Mouse (Mus musculus): ENCODE data around the gene Vwa8. TPM values are rescaled to one million over a fixed set of nuclear protein-coding genes. Genes with fewer than 3 reads are reported as not detected.

Vwa8 gene
- polyA plus RNA-seq, 1 experiment from 2014 or later = 13.3 TPM

- Histone ChIP-seq H3K9ac (ENCODE audit: low read length) (no peak overlapping the region), H3K4me2 (ENCODE audit: low read length) (no peak overlapping the region), H3K27me3 (replicated peaks; ENCODE audit: control insufficient read depth, insufficient read depth, low read length) (no peaks in the 10 kb centered on the region), H3K4me3 (ENCODE audit: low read depth, low read length) (no peak overlapping the region), H3K27ac (ENCODE audit: low read depth) (no peak overlapping the region), H3K9me3 (ENCODE audit: control insufficient read depth, low read length) (peaks cover 6% of the 10 kb centered on the region), H3K36me3 (ENCODE audit: control insufficient read depth, insufficient read depth, low read length) (0 out of 2 replicates have a peak, but pooled peaks cover 7% of the 10 kb centered on the region), H3K4me1 (replicated peaks; ENCODE audit: control insufficient read depth, insufficient read depth, low read length) (0 out of 2 replicates have a peak, but pooled peaks cover 3% of the 10 kb centered on the region)
- 93% methylated on average over 12 of the region's 12 CpGs for WGBS
- DNase-seq (ENCODE audit: low spot score) (no peak), ATAC-seq (replicated peaks; ENCODE audit: low FRiP score, low TSS enrichment, low read depth) (no peak)
Measured at GRCm38 (mm10) chr14:79097181-79097580, 248.3 kb downstream of the Vwa8 start.

GRCm38 (mm10) chr14:79106655-79107515, 258.0 kb downstream of the Vwa8 start:
- peak; percentile 53; the same call in 1 of the 2 replicates for ATAC-seq (replicated peaks; ENCODE audit: low FRiP score, low TSS enrichment, low read depth)
- H3K27ac ChIP-seq (ENCODE audit: low read depth) = no peak overlapping the region
- H3K4me2 ChIP-seq (ENCODE audit: low read length) = no peak overlapping the region; the same call in 1 of the 2 replicates

GRCm38 (mm10) chr14:79109375-79109774, 260.5 kb downstream of the Vwa8 start:
- Histone ChIP-seq H3K27ac (ENCODE audit: low read depth) (no peak overlapping the region), H3K27me3 (replicated peaks; ENCODE audit: control insufficient read depth, insufficient read depth, low read length) (no peaks in the 10 kb centered on the region), H3K4me1 (replicated peaks; ENCODE audit: control insufficient read depth, insufficient read depth, low read length) (peaks cover 14% of the 10 kb centered on the region), H3K9me3 (ENCODE audit: control insufficient read depth, low read length) (no peaks in the 10 kb centered on the region), H3K4me2 (ENCODE audit: low read length) (no peak overlapping the region), H3K36me3 (ENCODE audit: control insufficient read depth, insufficient read depth, low read length) (no peaks in the 10 kb centered on the region), H3K9ac (ENCODE audit: low read length) (no peak overlapping the region), H3K4me3 (ENCODE audit: low read depth, low read length) (no peak overlapping the region)
- ATAC-seq (replicated peaks; ENCODE audit: low FRiP score, low TSS enrichment, low read depth) (no peak), DNase-seq (ENCODE audit: low spot score) (no peak)
- 43% methylated on average over 1 of the region's 1 CpGs for WGBS

More at GRCm38 (mm10) chr14:79106655-79107515, 258.0 kb downstream of the Vwa8 start:
- Histone ChIP-seq H3K4me1 (replicated peaks; ENCODE audit: control insufficient read depth, insufficient read depth, low read length) (peaks cover 6% of the 10 kb centered on the region; the same call in 1 of the 2 replicates), H3K27me3 (replicated peaks; ENCODE audit: control insufficient read depth, insufficient read depth, low read length) (no peaks in the 10 kb centered on the region), H3K9me3 (ENCODE audit: control insufficient read depth, low read length) (no peaks in the 10 kb centered on the region), H3K9ac (ENCODE audit: low read length) (no peak overlapping the region), H3K4me3 (ENCODE audit: low read depth, low read length) (no peak overlapping the region), H3K36me3 (ENCODE audit: control insufficient read depth, insufficient read depth, low read length) (no peaks in the 10 kb centered on the region)
- 37% methylated on average over 14 of the region's 14 CpGs for WGBS
- peak; percentile 81 for DNase-seq (ENCODE audit: low spot score)

- H3K27ac ChIP-seq (ENCODE audit: low read depth) = no peak overlapping the region
- DNase-seq (ENCODE audit: low spot score) = no peak
- no peaks in the 10 kb centered on the region for H3K9me3 ChIP-seq (ENCODE audit: control insufficient read depth, low read length)
- ATAC-seq (replicated peaks; ENCODE audit: low FRiP score, low TSS enrichment, low read depth) = no peak
- no peaks in the 10 kb centered on the region for H3K36me3 ChIP-seq (ENCODE audit: control insufficient read depth, insufficient read depth, low read length)
- WGBS = 54% methylated on average over 3 of the region's 3 CpGs
- no peak overlapping the region for H3K4me2 ChIP-seq (ENCODE audit: low read length)
- H3K4me1 ChIP-seq (replicated peaks; ENCODE audit: control insufficient read depth, insufficient read depth, low read length) = peaks cover 16% of the 10 kb centered on the region
- H3K27me3 ChIP-seq (replicated peaks; ENCODE audit: control insufficient read depth, insufficient read depth, low read length) = no peaks in the 10 kb centered on the region
- H3K4me3 ChIP-seq (ENCODE audit: low read depth, low read length) = no peak overlapping the region
- H3K9ac ChIP-seq (ENCODE audit: low read length) = no peak overlapping the region
Measured at GRCm38 (mm10) chr14:79110012-79110411, 261.2 kb downstream of the Vwa8 start.

- Histone ChIP-seq H3K36me3 (ENCODE audit: control insufficient read depth, insufficient read depth, low read length) (no peaks in the 10 kb centered on the region), H3K4me1 (replicated peaks; ENCODE audit: control insufficient read depth, insufficient read depth, low read length) (peaks cover 16% of the 10 kb centered on the region), H3K4me2 (ENCODE audit: low read length) (no peak overlapping the region), H3K27ac (ENCODE audit: low read depth) (no peak overlapping the region), H3K9ac (ENCODE audit: low read length) (no peak overlapping the region), H3K9me3 (ENCODE audit: control insufficient read depth, low read length) (no peaks in the 10 kb centered on the region), H3K27me3 (replicated peaks; ENCODE audit: control insufficient read depth, insufficient read depth, low read length) (no peaks in the 10 kb centered on the region), H3K4me3 (ENCODE audit: low read depth, low read length) (no peak overlapping the region)
- WGBS = 32% methylated on average over 6 of the region's 6 CpGs
- DNase-seq (ENCODE audit: low spot score) (no peak), ATAC-seq (replicated peaks; ENCODE audit: low FRiP score, low TSS enrichment, low read depth) (peak; percentile 59; the same call in 1 of the 2 replicates)
Measured at GRCm38 (mm10) chr14:79112050-79112449, 263.2 kb downstream of the Vwa8 start.

DNA sequence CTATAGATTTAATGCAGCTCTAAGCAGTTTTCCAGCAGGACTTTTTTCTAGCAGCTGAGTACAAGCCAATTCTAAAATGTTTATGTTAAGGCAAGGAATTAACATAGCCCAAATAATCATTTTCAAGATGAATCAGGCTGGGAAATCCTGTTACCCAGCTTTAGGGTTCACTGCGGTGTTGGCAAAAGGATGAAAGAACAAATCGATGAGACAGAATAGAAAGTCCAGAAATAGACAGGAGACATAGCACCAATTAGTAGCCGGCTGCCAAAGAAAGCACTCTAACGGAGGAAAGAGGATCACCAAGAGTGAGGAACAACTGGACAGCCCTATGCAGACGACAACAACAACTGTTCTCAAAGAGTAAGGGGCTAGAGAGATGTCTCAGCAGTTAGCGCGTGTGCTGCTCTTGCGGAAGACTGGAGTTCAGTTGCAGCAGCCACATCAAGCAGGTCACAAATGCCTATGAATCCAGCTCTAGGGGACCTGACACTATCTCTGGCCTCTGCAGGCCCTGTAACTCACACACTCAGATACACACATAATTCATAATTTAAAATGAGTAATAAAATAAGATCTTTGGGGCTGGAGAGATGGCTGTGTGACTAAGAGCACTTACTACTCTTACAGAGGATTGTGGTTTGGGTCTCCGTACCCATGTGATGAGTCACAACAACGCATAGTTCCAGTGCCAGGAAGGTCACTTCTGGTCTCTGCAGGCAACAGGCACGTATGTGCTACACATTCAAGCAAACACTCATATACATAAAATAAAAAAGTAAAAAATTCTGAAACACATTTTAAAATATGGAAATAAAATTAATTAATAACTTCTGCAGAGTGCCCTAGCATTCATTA, 265.9 kb downstream of the Vwa8 start:
- no peak overlapping the region for H3K4me3 ChIP-seq (ENCODE audit: low read depth, low read length)
- DNase-seq (ENCODE audit: low spot score) = no peak

GRCm38 (mm10) chr14:79118457-79118856, 269.6 kb downstream of the Vwa8 start:
- Histone ChIP-seq H3K9me3 (ENCODE audit: control insufficient read depth, low read length) (no peaks in the 10 kb centered on the region), H3K27me3 (replicated peaks; ENCODE audit: control insufficient read depth, insufficient read depth, low read length) (no peaks in the 10 kb centered on the region), H3K4me3 (ENCODE audit: low read depth, low read length) (no peak overlapping the region), H3K9ac (ENCODE audit: low read length) (no peak overlapping the region), H3K27ac (ENCODE audit: low read depth) (no peak overlapping the region), H3K36me3 (ENCODE audit: control insufficient read depth, insufficient read depth, low read length) (no peaks in the 10 kb centered on the region), H3K4me2 (ENCODE audit: low read length) (no peak overlapping the region), H3K4me1 (replicated peaks; ENCODE audit: control insufficient read depth, insufficient read depth, low read length) (peaks cover 6% of the 10 kb centered on the region)
- WGBS = 95% methylated on average over 7 of the region's 7 CpGs
- DNase-seq (ENCODE audit: low spot score) (no peak), ATAC-seq (replicated peaks; ENCODE audit: low FRiP score, low TSS enrichment, low read depth) (no peak)

More for the DNA sequence above, 265.9 kb downstream of the Vwa8 start:
- H3K4me2 ChIP-seq (ENCODE audit: low read length) = no peak overlapping the region
- H3K27ac ChIP-seq (ENCODE audit: low read depth) = no peak overlapping the region
- no peaks in the 10 kb centered on the region for H3K36me3 ChIP-seq (ENCODE audit: control insufficient read depth, insufficient read depth, low read length)
- no peak overlapping the region for H3K9ac ChIP-seq (ENCODE audit: low read length)
- H3K27me3 ChIP-seq (replicated peaks; ENCODE audit: control insufficient read depth, insufficient read depth, low read length) = no peaks in the 10 kb centered on the region
- no peaks in the 10 kb centered on the region for H3K9me3 ChIP-seq (ENCODE audit: control insufficient read depth, low read length)
- ATAC-seq (replicated peaks; ENCODE audit: low FRiP score, low TSS enrichment, low read depth) = no peak
- 82% methylated on average over 11 of the region's 11 CpGs for WGBS
- H3K4me1 ChIP-seq (replicated peaks; ENCODE audit: control insufficient read depth, insufficient read depth, low read length) = peaks cover 16% of the 10 kb centered on the region

GRCm38 (mm10) chr14:79119354-79119753, 270.5 kb downstream of the Vwa8 start:
- no peak overlapping the region for H3K4me3 ChIP-seq (ENCODE audit: low read depth, low read length)
- no peaks in the 10 kb centered on the region for H3K27me3 ChIP-seq (replicated peaks; ENCODE audit: control insufficient read depth, insufficient read depth, low read length)
- H3K4me2 ChIP-seq (ENCODE audit: low read length) = no peak overlapping the region
- no peak overlapping the region for H3K27ac ChIP-seq (ENCODE audit: low read depth)
- H3K36me3 ChIP-seq (ENCODE audit: control insufficient read depth, insufficient read depth, low read length) = no peaks in the 10 kb centered on the region
- no peak overlapping the region for H3K9ac ChIP-seq (ENCODE audit: low read length)
- DNase-seq (ENCODE audit: low spot score) (no peak), ATAC-seq (replicated peaks; ENCODE audit: low FRiP score, low TSS enrichment, low read depth) (no peak)
- peaks cover 2% of the 10 kb centered on the region for H3K4me1 ChIP-seq (replicated peaks; ENCODE audit: control insufficient read depth, insufficient read depth, low read length)
- H3K9me3 ChIP-seq (ENCODE audit: control insufficient read depth, low read length) = no peaks in the 10 kb centered on the region
- WGBS = 85% methylated on average over 9 of the region's 9 CpGs

Measured in intestine, embryonic 14.5 days (tissue).